Mouse (Mus musculus) kidney, adult 2 months (tissue): ENCODE measurements around the gene Glrp1. TPM values are rescaled to one million over a fixed set of nuclear protein-coding genes. Genes with fewer than 3 reads are reported as not detected.

ENCODE experiments used
- DNase-seq: peaks from one replicate; pipeline ENCODE4 v3.0.0; 2021
- H3K27ac ChIP-seq: fragments of 200-500 bp; 2 replicates; pipeline ENCODE4 v1.5.1; 2012; ENCODE audit warnings: low read depth, low read length, control low read depth, inconsistent platforms; ENCODE audit not compliant: insufficient read depth
- H3K27me3 ChIP-seq: fragments of 200-500 bp; replicated peaks from 2 replicates; pipeline ENCODE4 v1.6.1; 2012; ENCODE audit warnings: mild to moderate bottlenecking, moderate library complexity, low read length, inconsistent platforms; ENCODE audit not compliant: control insufficient read depth, insufficient read depth
- H3K36me3 ChIP-seq: fragments of 200-500 bp; 2 replicates; pipeline ENCODE4 v1.6.1; 2012; ENCODE audit warnings: mild to moderate bottlenecking, moderate library complexity, low read length, inconsistent platforms; ENCODE audit not compliant: control insufficient read depth, insufficient read depth
- H3K4me1 ChIP-seq: fragments of 200-500 bp; 2 replicates; pipeline ENCODE4 v1.6.1; 2011; ENCODE audit warnings: low read length; ENCODE audit not compliant: control insufficient read depth, insufficient read depth
- H3K4me3 ChIP-seq: fragments of 200-500 bp; 2 replicates; pipeline ENCODE4 v1.5.1; 2011; ENCODE audit warnings: mild to moderate bottlenecking, low read depth, low read length, control low read depth; ENCODE audit not compliant: insufficient read depth
- CTCF ChIP-seq: fragments of 200-500 bp; conservative IDR thresholded peaks from 2 replicates; pipeline ENCODE4 v1.5.1; 2011; ENCODE audit warnings: low read depth, mild to moderate bottlenecking, control low read depth, low read length, moderate library complexity, mixed read lengths; ENCODE audit not compliant: insufficient read depth, insufficient read length
- POLR2A ChIP-seq: fragments of 200-500 bp; IDR thresholded peaks from one replicate; pipeline ENCODE4 v1.6.1; 2011; ENCODE audit warnings: low read depth, low read length, control low read depth
- WGBS: fragments of 180-500 bp; shearing (Covaris S2); methylation state at CpG from one replicate; pipeline ENCODE4 v1.1.7; 2018; 5-methylcytosine and 5-hydroxymethylcytosine counted together
- polyA plus RNA-seq: library from polyadenylated mRNA; depleted of rRNA; stranded (reverse); fragments of >200 nt; gene quantifications from 2 replicates; pipeline ENCODE4 v1.2.3, GENCODE M21; 2012

Gene Glrp1
- polyA plus RNA-seq, 1 experiment: not detected

DNA sequence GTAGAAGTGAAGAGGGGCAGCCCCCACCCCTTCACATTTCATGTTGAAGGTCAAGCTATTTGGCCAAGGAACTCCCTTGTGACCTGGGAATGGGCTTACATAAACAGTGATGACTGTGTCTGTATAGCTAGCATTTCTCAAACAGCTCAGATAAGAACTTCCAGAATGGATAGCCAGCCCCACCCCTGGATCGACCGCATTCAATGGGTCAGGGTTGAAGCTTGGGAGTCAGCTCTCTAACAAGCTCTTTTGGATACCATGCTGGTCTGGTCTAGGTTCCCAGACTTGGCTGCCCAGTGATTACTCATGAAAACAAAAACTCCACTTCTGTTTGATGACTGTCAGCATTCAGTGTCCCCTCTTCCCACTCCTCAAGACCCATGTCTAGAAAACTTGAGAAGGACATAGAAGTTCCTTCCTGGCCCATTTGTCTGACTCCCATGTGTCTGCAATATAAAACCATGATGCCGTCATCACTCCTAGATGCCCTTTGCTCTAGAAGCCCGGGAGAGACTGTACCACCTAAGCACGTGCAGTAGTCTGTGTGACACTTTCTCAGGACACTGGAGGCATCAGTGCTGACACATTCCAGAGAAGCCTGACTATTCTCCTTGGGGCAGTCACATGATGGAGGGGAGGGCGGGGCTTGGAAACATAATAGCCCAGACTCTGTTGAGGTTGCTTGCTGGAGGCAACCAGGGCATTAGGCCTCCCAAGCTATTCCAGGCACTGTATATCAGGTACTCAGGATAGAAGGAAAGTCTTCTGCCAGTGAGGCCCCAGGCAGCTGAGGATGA is 45.6 kb downstream of the Glrp1 start:
- Histone ChIP-seq H3K4me1 (no peaks in the 10 kb centered on the region), H3K36me3 (no peaks in the 10 kb centered on the region), H3K27ac (no peak overlapping the region), H3K27me3 (no peaks in the 10 kb centered on the region), H3K4me3 (no peak overlapping the region)
- 74% methylated on average over 6 of the region's 6 CpGs for WGBS
- TF ChIP-seq POLR2A: no peak
- TF ChIP-seq CTCF: no peak
- DNase-seq: no peak

DNA sequence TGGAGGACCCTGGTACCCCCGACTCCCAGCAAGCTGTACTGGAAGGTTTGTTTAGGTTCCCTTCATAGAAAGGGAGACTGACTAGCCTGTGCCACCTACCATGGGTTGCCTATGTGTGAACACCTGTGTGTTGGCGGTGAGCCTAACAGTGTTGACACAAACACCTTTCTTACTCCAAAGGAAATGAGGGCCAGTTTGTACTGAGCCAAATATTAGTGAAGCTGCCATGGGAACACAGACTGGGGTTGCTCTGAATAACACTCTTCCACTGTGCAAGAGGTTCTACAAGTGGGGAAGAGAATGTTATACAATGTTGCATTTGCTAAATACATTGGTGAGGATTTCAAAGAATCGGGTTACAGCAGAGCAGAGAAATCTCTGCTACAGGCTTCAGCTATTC is 46.6 kb downstream of the Glrp1 start:
- Histone ChIP-seq H3K27ac (0 out of 2 replicates have a peak overlapping the region, but pooled peaks have one; percentile 22), H3K27me3 (no peaks in the 10 kb centered on the region), H3K4me1 (no peaks in the 10 kb centered on the region), H3K4me3 (no peak overlapping the region), H3K36me3 (no peaks in the 10 kb centered on the region)
- no peak for TF ChIP-seq POLR2A
- TF ChIP-seq CTCF: no peak
- DNase-seq: no peak
- 90% methylated on average over 3 of the region's 3 CpGs for WGBS

DNA sequence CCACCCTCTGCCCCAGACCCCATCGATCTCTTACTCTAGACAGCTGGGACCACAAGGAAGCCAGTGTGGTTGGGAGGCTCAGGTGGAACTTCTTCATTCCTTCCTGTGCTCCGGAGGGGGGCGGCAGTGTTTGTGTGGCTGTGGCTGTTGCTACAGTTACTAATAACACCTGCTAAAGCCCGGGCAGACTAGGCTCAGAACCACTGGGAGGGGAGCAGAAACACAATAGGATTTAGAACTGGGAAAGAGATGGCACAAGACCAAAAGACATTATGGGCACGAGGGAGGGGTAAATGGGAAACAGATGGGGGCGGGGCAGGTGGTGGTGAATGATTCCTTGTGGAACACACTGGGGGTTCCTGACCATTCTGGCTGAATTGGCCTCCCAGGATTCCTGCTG is 47.4 kb downstream of the Glrp1 start:
- H3K27me3 ChIP-seq: no peaks in the 10 kb centered on the region
- H3K27ac ChIP-seq: no peak overlapping the region
- DNase-seq: no peak

DNA sequence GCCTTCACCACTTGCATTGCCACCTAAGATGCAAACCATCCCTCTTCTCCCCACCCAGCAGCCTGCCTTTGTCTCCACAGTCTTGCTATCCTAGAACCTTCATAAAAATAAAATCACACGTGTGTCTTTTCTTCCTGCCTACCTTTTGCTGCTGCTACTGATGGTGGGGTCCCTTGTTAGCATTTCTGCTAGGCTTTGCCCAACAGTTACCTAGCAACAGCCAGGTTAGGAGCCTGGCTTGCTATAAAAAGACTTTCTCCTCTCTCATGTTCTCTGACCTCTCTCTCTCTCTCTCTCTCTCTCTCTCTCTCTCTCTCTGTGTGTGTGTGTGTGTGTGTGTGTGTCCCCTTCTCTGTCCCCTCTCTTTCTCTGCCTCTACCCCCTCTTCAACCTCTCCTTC is 48.8 kb downstream of the Glrp1 start:
- Histone ChIP-seq H3K27me3 (no peaks in the 10 kb centered on the region), H3K27ac (no peak overlapping the region), H3K4me1 (no peaks in the 10 kb centered on the region), H3K36me3 (no peaks in the 10 kb centered on the region), H3K4me3 (no peak overlapping the region)
- DNase-seq: no peak
- TF ChIP-seq POLR2A (no peak), CTCF (no peak)
- WGBS: 29% methylated on average over 1 of the region's 1 CpGs

More for the DNA sequence above, 47.4 kb downstream of the Glrp1 start:
- 45% methylated on average over 6 of the region's 6 CpGs for WGBS
- no peaks in the 10 kb centered on the region for H3K4me1 ChIP-seq
- no peak overlapping the region for H3K4me3 ChIP-seq
- no peak for TF ChIP-seq POLR2A
- H3K36me3 ChIP-seq: no peaks in the 10 kb centered on the region

DNA sequence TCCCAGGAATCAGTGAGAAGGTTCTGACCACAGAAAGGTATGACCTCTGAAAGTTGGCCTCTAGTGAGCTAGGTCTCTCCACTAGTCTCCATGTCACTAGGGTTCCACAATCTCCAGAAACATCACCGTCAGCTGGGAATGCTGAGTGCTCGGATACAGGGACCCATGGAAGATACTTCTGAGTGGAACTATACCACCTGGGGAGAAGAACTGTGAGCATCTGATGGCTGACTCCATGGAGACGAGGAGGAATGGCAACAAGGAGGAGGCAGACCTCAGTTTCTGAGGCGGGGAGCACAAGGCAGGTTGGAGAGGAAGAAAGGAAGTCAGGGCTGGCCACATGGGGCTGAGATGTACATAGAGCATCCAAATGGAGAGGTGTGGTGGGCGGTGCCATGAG is 50.2 kb downstream of the Glrp1 start:
- no peak for DNase-seq
- Histone ChIP-seq H3K27ac (no peak overlapping the region), H3K4me3 (no peak overlapping the region), H3K27me3 (no peaks in the 10 kb centered on the region), H3K4me1 (0 out of 2 replicates have a peak, but pooled peaks cover 4% of the 10 kb centered on the region), H3K36me3 (no peaks in the 10 kb centered on the region)
- 94% methylated on average over 5 of the region's 5 CpGs for WGBS
- no peak for TF ChIP-seq POLR2A

DNA sequence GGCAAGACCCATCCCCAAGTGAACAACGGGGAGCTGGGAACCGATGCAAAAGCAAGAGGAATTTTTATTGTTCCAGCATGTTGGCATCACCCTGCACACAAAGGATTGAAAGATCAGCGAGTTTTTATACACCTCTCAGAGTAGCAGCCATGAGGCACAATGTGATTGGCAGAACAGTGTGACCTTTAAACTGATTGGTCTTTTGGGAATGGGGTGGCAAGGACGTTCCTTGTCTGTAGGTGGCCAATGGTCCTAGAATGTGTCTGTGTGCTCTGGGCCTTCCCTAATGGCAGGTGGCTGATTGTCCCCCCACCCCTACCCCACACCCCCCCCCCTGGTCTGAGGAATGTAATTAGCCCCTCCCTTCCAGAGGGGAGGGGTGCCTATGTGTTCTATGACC is 50.7 kb downstream of the Glrp1 start:
- no peak for DNase-seq
- TF ChIP-seq CTCF (no peak), POLR2A (no peak)
- H3K27ac ChIP-seq: no peak overlapping the region
- no peaks in the 10 kb centered on the region for H3K36me3 ChIP-seq
- H3K4me3 ChIP-seq: no peak overlapping the region
- 0 out of 2 replicates have a peak, but pooled peaks cover 4% of the 10 kb centered on the region for H3K4me1 ChIP-seq
- H3K27me3 ChIP-seq: no peaks in the 10 kb centered on the region
- WGBS: 89% methylated on average over 4 of the region's 4 CpGs

DNA sequence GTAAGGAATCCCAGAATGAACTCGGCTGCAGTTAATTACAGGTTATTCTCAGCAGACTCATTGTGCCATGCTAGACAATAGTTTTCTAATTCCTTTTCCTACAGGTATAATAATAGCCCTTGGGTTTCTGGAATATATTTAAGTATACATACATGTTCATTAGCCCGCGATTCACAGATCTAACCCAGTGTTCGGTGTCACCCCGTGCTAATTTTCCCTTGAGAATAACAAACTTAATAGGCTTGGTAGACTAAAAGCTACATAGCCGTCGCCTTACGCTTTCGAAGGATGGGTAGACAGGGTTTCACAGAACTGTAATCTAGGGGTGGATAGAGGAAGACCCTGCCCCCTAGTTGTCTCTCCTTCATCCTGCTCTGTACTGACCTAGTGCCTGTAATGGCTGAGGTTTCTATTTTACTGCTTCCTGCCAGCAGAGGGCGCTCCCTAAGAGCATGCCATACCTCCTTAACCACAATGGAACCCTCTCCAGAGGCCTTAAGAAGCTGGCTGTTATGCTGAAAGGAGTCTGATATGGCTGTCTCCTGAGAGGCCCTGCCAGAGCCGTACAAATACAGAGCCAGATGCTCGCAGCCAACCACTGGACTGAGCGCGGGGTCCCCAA is 53.3 kb downstream of the Glrp1 start:
- Histone ChIP-seq H3K27ac (no peak overlapping the region), H3K4me1 (0 out of 2 replicates have a peak, but pooled peaks cover 4% of the 10 kb centered on the region), H3K27me3 (no peaks in the 10 kb centered on the region), H3K36me3 (no peaks in the 10 kb centered on the region), H3K4me3 (no peak overlapping the region)
- DNase-seq: peak; percentile 75
- TF ChIP-seq POLR2A (no peak), CTCF (peak; percentile 77)
- 73% methylated on average over 14 of the region's 14 CpGs for WGBS
